Mouse (Mus musculus) limb, embryonic 10.5 days (tissue): ENCODE measurements around the gene Cts7. TPM values are rescaled to one million over a fixed set of nuclear protein-coding genes. Genes with fewer than 3 reads are reported as not detected.

Experiments used
- DNase-seq: peaks from one replicate; pipeline ENCODE4 v3.0.0-alpha.2; 2017; ENCODE audit warnings: low spot score
- H3K27ac ChIP-seq: fragments of 300-500 bp; sonication (generic); 2 replicates; pipeline ENCODE4 v1.5.1; 2016; ENCODE audit warnings: mild to moderate bottlenecking
- H3K27me3 ChIP-seq: fragments of 300-500 bp; sonication (generic); 2 replicates; pipeline ENCODE4 v1.6.1; 2016; ENCODE audit warnings: low read depth, mild to moderate bottlenecking; ENCODE audit not compliant: poor library complexity, severe bottlenecking
- H3K36me3 ChIP-seq: fragments of 300-500 bp; sonication (generic); 2 replicates; pipeline ENCODE4 v1.6.1; 2016; ENCODE audit warnings: mild to moderate bottlenecking, moderate library complexity
- H3K4me1 ChIP-seq: fragments of 300-500 bp; sonication (generic); 2 replicates; pipeline ENCODE4 v1.6.1; 2016
- H3K4me3 ChIP-seq: fragments of 300-500 bp; sonication (generic); 2 replicates; pipeline ENCODE4 v1.5.1; 2016; ENCODE audit warnings: mild to moderate bottlenecking, moderate library complexity
- H3K9me3 ChIP-seq: fragments of 300-500 bp; sonication (generic); replicated peaks from 2 replicates; pipeline ENCODE4 v1.6.1; 2016; ENCODE audit warnings: mild to moderate bottlenecking
- microRNA-seq: library from miRNA; unstranded; fragments of <30 nt; microRNA quantifications from one replicate; pipeline ENCODE4, GENCODE M21; 2017
- polyA plus RNA-seq: library from polyadenylated mRNA; unstranded; fragments of >200 nt; fragmentation: Nextera tagmentation; extraction: Ambion mirVana; gene quantifications from 2 replicates; pipeline ENCODE4 v1.2.1, GENCODE M21; 2016

The Cts7 gene
- not detected in 2 replicates for polyA plus RNA-seq

DNA sequence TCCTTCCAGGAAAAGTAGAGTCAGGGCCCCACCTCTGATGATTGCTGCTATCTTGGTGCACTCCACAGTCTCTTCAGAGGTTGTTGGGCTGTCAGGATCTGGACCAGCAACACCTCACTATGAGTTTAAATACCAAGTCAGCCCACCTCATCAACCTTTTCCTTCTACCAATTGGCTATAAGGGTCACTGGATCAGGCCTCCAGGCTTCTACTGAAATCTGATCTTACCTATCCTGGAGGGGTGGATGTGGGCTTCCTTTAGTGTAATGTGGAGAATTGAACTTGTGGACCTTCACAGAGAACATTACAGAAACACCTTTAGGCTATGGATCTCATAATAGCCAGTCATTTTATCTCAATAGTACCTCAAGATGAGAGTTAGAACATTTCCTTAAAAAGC, at the start of gene Cts7:
Cts7 (minus strand) TSS at position 101 of the 400 bp plus-strand sequence.
- Histone ChIP-seq H3K4me3 (no peak within 1 kb of the TSS), H3K27ac (no peak within 1 kb of the TSS), H3K36me3 (no peaks in the 10 kb centered on the region), H3K27me3 (no peaks in the 10 kb centered on the region), H3K9me3 (0 out of 2 replicates have a peak, but pooled peaks cover 4% of the 10 kb centered on the region), H3K4me1 (no peaks in the 10 kb centered on the region)
- no peak for DNase-seq

Small RNA genes lying within 50 kb of the gene (microRNA-seq; reads per million reads assigned to microRNA genes)
- gene Gm27704, result not detected

Other genes with a start within 250 kb of the Cts7 start
- not detected in 2 replicates for gene Ctsr, start 193.9 kb downstream of the Cts7 start, polyA plus RNA-seq
- gene Cts6, start 154.8 kb downstream of the Cts7 start, polyA plus RNA-seq, result not detected in 2 replicates
- gene Cts8, start 102.8 kb downstream of the Cts7 start, polyA plus RNA-seq, result not detected in 2 replicates
- not detected in 2 replicates for gene Gm49398, start 69.4 kb downstream of the Cts7 start, polyA plus RNA-seq
- gene Ctsm, start 183.6 kb upstream of the Cts7 start, polyA plus RNA-seq, result not detected in 2 replicates
- gene Gm49352, start 210.0 kb upstream of the Cts7 start, polyA plus RNA-seq, result not detected in 2 replicates
- not detected in 2 replicates for gene Cts3, start 211.9 kb upstream of the Cts7 start, polyA plus RNA-seq